Mouse (Mus musculus) stomach, embryonic 15.5 days (tissue): ENCODE measurements at regions not wholly inside any gene's neighbourhood (a gene's known extent, or its start where the extent isn't known, plus 50 kb on each side); places are given as distances from the start of the nearest gene placed in this dataset.

Experiments used
- ATAC-seq: fragments of 200-750 bp; cut with Nextera tagmentation; 2 replicates; pipeline ENCODE4 v1.8.0; 2017; ENCODE audit warnings: low read depth, moderate number of reproducible peaks, moderate TSS enrichment; ENCODE audit not compliant: insufficient read depth, low FRiP score
- H3K27ac ChIP-seq: fragments of 300-500 bp; sonication (generic); 2 replicates; pipeline ENCODE4 v1.5.1; 2015; ENCODE audit warnings: mild to moderate bottlenecking, inconsistent platforms
- H3K27me3 ChIP-seq: fragments of 300-500 bp; sonication (generic); replicated peaks from 2 replicates; pipeline ENCODE4 v1.6.1; 2015; ENCODE audit warnings: inconsistent platforms
- H3K36me3 ChIP-seq: fragments of 300-500 bp; sonication (generic); 2 replicates; pipeline ENCODE4 v1.6.1; 2015; ENCODE audit warnings: inconsistent platforms
- H3K4me1 ChIP-seq: fragments of 300-500 bp; sonication (generic); 2 replicates; pipeline ENCODE4 v1.6.1; 2015; ENCODE audit warnings: inconsistent platforms
- H3K4me2 ChIP-seq: fragments of 300-500 bp; sonication (generic); 2 replicates; pipeline ENCODE4 v1.6.1; 2015; ENCODE audit warnings: mild to moderate bottlenecking, inconsistent platforms
- H3K4me3 ChIP-seq: fragments of 300-500 bp; sonication (generic); replicated peaks from 2 replicates; pipeline ENCODE4 v1.5.1; 2015; ENCODE audit warnings: inconsistent platforms
- H3K9ac ChIP-seq: fragments of 300-500 bp; sonication (generic); 2 replicates; pipeline ENCODE4 v1.6.1; 2015; ENCODE audit warnings: inconsistent platforms
- H3K9me3 ChIP-seq: fragments of 300-500 bp; sonication (generic); 2 replicates; pipeline ENCODE4 v1.6.1; 2016; ENCODE audit warnings: inconsistent platforms
- WGBS: fragments of 180-500 bp; shearing (Covaris S2); methylation state at CpG from one replicate; pipeline ENCODE4 v1.1.7; 2015; 5-methylcytosine and 5-hydroxymethylcytosine counted together

DNA sequence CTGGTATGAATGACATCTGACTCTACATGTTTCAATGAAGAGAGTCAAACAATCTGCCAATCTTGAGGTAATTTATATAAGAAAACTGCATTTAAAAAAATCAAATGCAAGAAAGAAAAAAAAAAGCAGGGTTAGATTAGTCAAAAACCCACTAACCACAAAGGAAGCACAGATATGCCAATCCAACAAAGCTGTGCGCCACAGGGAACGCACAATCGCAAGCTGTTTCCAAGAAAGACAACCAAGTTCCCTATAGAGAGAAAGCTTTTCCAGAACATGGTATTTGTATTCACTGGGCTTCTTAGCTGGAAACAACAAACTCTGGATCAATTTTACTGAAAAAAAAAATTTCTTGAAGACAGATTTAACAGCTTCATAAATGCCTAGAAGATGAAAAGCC, 267.0 kb downstream of the Pik3r1 start:
- H3K4me1 ChIP-seq: no peaks in the 10 kb centered on the region
- no peak overlapping the region for H3K4me3 ChIP-seq
- no peaks in the 10 kb centered on the region for H3K9me3 ChIP-seq
- H3K4me2 ChIP-seq: no peak overlapping the region
- H3K27me3 ChIP-seq: no peaks in the 10 kb centered on the region
- no peak for ATAC-seq
- no peak overlapping the region for H3K27ac ChIP-seq
- H3K36me3 ChIP-seq: no peaks in the 10 kb centered on the region
- no peak overlapping the region for H3K9ac ChIP-seq
- WGBS: 90% methylated on average over 3 of the region's 3 CpGs

DNA sequence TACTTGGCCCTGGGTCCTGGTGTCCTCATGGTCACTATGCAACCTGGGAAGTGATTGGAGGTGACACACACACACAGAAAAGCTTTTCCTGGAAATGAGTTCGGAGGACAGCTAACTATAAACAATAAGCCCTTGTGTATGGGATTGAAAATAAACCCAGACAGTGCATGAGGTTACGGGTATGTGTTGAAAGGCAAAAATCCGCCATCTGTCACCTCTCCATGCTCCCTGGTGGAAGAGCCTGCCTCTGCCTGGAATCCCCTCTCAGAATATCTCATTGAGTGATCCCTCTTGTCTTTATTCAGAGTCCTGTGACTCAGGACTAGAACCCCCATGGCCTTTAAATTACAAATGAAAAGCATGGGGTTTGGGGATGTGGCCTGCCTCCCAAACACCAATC, 276.2 kb downstream of the Pik3r1 start:
- H3K4me3 ChIP-seq: no peak overlapping the region
- no peaks in the 10 kb centered on the region for H3K36me3 ChIP-seq
- H3K4me1 ChIP-seq: no peaks in the 10 kb centered on the region
- no peak overlapping the region for H3K9ac ChIP-seq
- ATAC-seq: no peak
- H3K9me3 ChIP-seq: no peaks in the 10 kb centered on the region
- H3K27me3 ChIP-seq: no peaks in the 10 kb centered on the region
- H3K27ac ChIP-seq: no peak overlapping the region
- 43% methylated on average over 3 of the region's 3 CpGs for WGBS
- no peak overlapping the region for H3K4me2 ChIP-seq

DNA sequence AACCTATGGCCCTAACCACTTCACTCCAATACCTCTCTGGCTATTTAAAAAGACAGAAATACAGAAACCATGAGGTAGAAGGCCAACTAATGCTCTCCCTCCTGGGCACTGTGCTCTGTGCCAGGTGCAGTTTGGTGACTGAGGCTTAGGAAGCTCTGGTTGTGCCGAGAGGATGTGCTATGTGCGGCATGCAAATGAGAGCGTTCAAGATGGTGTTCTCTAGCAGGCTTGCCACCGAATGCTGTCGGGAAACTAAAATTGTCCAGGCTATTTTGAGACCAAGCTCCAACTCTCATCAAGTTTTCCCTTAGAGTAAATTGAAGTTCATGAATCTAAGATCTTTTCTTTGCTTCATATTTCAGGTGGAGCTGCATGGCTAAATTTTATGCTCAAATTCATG, 277.1 kb downstream of the Pik3r1 start:
- ATAC-seq: no peak
- Histone ChIP-seq H3K4me3 (no peak overlapping the region), H3K9me3 (no peaks in the 10 kb centered on the region), H3K4me1 (no peaks in the 10 kb centered on the region), H3K9ac (no peak overlapping the region), H3K4me2 (no peak overlapping the region), H3K27ac (no peak overlapping the region), H3K36me3 (no peaks in the 10 kb centered on the region), H3K27me3 (no peaks in the 10 kb centered on the region)
- WGBS: 86% methylated on average over 5 of the region's 5 CpGs

DNA sequence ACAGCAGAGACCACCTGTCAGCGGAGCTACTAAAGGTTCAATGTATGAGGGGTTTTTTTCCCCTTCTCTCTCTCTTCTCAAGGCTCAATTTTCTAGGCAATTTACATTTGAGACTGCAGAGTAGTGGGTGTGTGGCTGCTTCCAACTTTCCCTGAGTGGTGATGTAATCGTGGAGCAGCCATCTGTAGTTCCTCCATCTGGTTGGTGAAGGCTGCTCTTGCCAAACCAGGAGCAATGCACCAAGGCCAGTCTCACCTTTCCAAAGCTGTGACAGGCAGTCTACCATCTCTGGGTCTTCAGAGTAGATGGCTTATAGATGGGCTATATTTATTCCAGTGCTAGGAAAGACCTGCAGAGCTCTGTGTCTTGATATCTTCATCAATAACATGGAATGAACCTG, 280.4 kb downstream of the Pik3r1 start:
- no peak for ATAC-seq

DNA sequence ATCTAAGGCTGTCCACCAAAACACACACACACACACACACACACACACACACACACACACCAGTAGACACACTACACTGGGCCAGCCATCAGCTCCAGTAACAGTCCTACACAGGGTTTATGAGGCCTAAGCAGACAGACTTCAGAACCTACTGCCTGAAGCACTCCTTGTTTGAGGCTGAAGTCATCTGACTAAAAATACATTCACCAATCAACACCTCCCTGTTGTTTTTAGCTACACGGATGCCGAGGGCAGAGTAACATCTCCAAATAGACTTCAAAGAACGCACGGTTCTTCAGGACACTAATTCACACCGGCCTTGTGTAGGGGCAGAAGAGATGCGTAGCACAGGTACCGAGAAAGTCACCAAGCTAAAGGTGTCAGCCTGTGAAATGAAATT, 282.2 kb downstream of the Pik3r1 start:
- no peak overlapping the region for H3K27ac ChIP-seq
- H3K4me1 ChIP-seq: no peaks in the 10 kb centered on the region
- no peak overlapping the region for H3K4me2 ChIP-seq
- H3K4me3 ChIP-seq: no peak overlapping the region
- no peaks in the 10 kb centered on the region for H3K27me3 ChIP-seq
- no peaks in the 10 kb centered on the region for H3K9me3 ChIP-seq
- WGBS: 91% methylated on average over 7 of the region's 7 CpGs
- H3K9ac ChIP-seq: no peak overlapping the region
- H3K36me3 ChIP-seq: no peaks in the 10 kb centered on the region
- ATAC-seq: no peak

More for the DNA sequence above, 280.4 kb downstream of the Pik3r1 start:
- no peak overlapping the region for H3K4me3 ChIP-seq
- H3K27ac ChIP-seq: no peak overlapping the region
- no peak overlapping the region for H3K9ac ChIP-seq
- H3K4me1 ChIP-seq: no peaks in the 10 kb centered on the region
- H3K9me3 ChIP-seq: no peaks in the 10 kb centered on the region
- H3K27me3 ChIP-seq: no peaks in the 10 kb centered on the region
- WGBS: 82% methylated on average over 2 of the region's 2 CpGs
- no peak overlapping the region for H3K4me2 ChIP-seq
- no peaks in the 10 kb centered on the region for H3K36me3 ChIP-seq

DNA sequence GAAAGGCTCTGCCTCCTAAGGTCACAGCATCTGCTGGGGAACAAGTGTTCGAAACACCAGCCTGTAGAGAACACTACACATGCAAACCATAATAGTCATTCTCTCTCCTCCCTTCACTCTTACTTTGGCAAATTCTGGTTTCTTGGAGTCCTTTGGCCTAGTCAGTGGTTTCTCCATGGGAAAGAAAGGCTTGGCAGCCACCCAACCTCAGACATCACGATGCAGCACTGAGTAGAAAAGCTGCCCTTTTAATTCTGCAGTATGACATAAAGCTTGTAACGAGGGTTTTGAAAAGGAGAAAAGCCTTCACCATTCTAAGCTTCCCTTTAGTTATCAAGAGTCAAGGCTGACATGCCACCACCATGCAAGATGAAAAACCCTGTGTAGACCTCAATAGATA, 284.2 kb downstream of the Pik3r1 start:
- Histone ChIP-seq H3K27me3 (no peaks in the 10 kb centered on the region), H3K36me3 (no peaks in the 10 kb centered on the region), H3K4me1 (no peaks in the 10 kb centered on the region), H3K4me3 (no peak overlapping the region), H3K9ac (no peak overlapping the region), H3K27ac (no peak overlapping the region), H3K9me3 (no peaks in the 10 kb centered on the region), H3K4me2 (no peak overlapping the region)
- 66% methylated on average over 3 of the region's 3 CpGs for WGBS
- ATAC-seq: no peak

DNA sequence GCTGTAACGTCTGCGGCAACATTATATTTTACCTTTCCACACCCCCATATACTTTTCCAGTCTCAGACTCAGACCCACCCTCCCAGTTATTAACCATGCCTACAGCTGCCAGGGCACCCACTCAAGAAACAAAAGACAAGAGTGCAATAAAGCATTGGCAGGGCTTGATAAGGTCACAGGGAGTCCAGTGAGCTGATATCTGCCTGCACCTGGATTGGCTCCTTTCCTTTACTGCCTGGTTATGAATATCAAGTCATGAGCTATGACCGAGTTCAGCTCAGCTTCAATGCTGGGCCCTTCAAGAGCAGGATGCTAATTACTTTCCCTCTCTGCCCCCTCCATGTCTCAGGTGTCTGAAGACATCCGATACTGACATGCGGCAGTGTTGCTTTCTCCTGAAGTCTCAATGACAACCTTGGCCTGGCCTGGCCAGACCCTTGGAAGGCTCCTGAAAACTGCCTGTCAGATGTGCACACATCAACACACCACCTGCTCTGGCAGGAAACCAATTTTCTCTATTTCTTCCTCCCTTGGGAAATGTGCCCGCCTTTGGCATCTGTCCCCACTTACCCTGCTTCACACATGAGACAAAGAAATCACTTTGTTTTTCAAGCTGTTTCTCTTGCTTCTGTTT, 286.3 kb downstream of the Pik3r1 start:
- no peaks in the 10 kb centered on the region for H3K36me3 ChIP-seq
- H3K4me1 ChIP-seq: no peaks in the 10 kb centered on the region
- no peaks in the 10 kb centered on the region for H3K9me3 ChIP-seq
- H3K27me3 ChIP-seq: no peaks in the 10 kb centered on the region
- H3K9ac ChIP-seq: no peak overlapping the region
- peak; percentile 47; the same call in 1 of the 2 replicates for ATAC-seq
- 75% methylated on average over 6 of the region's 6 CpGs for WGBS
- no peak overlapping the region for H3K4me2 ChIP-seq
- no peak overlapping the region for H3K27ac ChIP-seq
- no peak overlapping the region for H3K4me3 ChIP-seq

DNA sequence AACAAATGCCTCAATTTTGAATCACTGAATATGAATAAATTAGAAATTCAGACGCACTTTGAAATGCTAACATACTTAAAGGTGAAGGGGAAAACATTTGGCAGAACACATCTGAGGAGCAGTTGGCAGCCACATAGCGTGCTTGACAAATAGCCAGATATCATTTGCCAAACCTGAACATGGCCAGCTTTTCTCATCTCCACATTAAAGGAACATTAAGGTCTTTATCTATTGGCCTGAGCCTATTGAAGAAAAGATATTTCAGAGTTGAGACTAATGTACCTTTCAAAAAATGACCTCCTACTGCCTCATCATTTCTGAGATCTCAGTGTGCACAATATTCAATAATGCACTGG, 288.7 kb downstream of the Pik3r1 start:
- Histone ChIP-seq H3K36me3 (no peaks in the 10 kb centered on the region), H3K27me3 (no peaks in the 10 kb centered on the region), H3K4me3 (no peak overlapping the region), H3K9me3 (no peaks in the 10 kb centered on the region), H3K4me1 (no peaks in the 10 kb centered on the region), H3K9ac (no peak overlapping the region), H3K27ac (peak overlapping the region; percentile 78; the same call in 1 of the 2 replicates), H3K4me2 (no peak overlapping the region)
- WGBS: 65% methylated on average over 2 of the region's 2 CpGs
- no peak for ATAC-seq

DNA sequence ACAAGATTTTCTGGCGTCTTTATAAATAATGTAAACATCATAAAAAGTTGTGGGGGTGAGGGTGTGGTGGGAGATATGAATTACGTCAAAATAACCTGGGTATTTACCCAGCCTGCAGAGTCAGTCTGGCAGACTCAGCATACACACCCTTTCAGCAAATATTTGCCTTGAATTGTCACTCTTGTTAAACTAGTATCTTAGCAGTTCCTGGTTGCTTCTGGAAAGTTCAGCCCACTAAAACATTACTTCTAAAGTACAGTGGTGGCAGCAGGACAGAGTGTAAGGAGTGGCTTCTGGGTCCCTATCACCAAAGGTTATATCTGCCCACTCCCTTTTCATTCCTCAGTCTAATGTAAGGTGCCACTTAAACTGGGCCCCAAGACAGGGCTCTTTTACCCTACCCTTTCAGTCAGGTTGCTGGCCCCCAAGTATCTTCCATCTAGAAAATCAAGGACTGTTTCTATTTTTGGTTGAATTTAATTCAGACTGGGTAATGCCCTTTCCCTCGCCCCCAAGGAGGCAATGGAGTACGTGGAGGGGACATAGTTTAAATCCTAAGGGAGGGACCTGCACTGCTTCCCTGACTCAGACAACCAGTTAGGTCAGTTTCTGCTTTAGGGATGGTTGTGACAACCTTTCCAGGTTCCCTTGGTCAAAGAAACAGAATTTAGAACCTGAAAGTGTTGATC, 289.3 kb downstream of the Pik3r1 start:
- H3K9ac ChIP-seq: no peak overlapping the region
- peak overlapping the region; percentile 78 for H3K27ac ChIP-seq
- peak; percentile 80 for ATAC-seq
- H3K27me3 ChIP-seq: no peaks in the 10 kb centered on the region
- no peak overlapping the region for H3K4me3 ChIP-seq
- H3K9me3 ChIP-seq: no peaks in the 10 kb centered on the region
- no peaks in the 10 kb centered on the region for H3K4me1 ChIP-seq
- WGBS: 42% methylated on average over 4 of the region's 4 CpGs
- H3K4me2 ChIP-seq: no peak overlapping the region
- no peaks in the 10 kb centered on the region for H3K36me3 ChIP-seq

DNA sequence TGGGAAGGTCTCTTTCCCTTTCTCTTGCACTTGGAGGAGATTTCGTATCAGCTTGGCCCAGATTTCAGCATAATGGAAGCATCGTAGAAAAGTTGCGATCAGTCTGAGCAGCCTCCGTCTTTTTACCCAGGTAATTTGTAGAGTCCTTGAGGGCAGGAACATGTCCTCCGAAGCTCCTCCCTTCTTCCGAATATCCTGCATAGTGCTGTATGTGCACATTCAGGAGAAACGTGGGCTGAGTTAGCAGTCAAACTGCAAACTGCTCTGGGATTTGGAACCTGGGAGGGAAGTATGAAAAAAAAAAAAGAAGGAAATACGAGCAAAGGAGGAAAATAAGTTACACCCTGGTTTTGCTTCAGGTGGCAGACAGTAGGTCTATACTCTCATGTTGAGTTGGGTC, 294.7 kb downstream of the Pik3r1 start:
- H3K4me1 ChIP-seq: no peaks in the 10 kb centered on the region
- H3K9me3 ChIP-seq: no peaks in the 10 kb centered on the region
- 87% methylated on average over 8 of the region's 8 CpGs for WGBS
- no peak overlapping the region for H3K27ac ChIP-seq
- H3K4me2 ChIP-seq: no peak overlapping the region
- no peak overlapping the region for H3K4me3 ChIP-seq
- H3K9ac ChIP-seq: no peak overlapping the region
- H3K27me3 ChIP-seq: no peaks in the 10 kb centered on the region
- ATAC-seq: no peak
- H3K36me3 ChIP-seq: no peaks in the 10 kb centered on the region

DNA sequence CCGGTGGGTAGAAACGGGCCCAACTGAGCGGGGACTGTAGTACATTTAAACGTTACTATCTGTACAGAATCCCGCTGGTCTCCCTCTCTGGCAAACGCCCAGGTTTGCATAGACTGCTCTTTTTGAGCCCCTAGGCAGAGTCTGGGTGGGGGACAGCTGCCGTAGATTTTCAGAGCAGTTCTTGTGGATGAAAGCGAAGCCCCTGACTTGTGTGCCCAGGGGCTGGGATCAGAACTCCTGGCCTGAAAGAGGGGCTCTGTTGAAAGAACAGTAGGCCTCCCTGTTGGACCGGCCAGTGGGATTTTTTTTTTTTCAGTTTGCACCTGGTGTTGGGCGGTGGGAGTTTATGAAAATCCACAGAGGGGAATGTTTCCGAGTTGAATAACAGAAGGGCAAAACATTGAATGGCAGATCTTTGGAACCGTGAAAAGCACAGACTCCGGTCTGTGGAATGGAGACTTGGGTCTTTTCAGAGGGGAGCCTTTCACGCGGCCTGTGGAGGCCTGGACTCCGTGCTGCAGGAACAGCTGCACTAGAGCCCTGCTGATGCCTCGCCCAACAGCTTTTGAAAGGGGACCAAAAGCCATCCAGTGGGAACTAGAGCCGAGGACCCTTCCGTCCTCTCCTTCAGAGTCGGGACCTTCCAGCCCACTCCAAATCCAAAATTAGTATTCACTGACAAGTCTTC, 297.3 kb downstream of the Pik3r1 start:
- Histone ChIP-seq H3K27ac (no peak overlapping the region), H3K27me3 (no peaks in the 10 kb centered on the region), H3K4me2 (no peak overlapping the region), H3K4me3 (no peak overlapping the region), H3K9me3 (no peaks in the 10 kb centered on the region), H3K36me3 (no peaks in the 10 kb centered on the region), H3K4me1 (no peaks in the 10 kb centered on the region), H3K9ac (no peak overlapping the region)
- no peak for ATAC-seq
- 75% methylated on average over 20 of the region's 20 CpGs for WGBS

DNA sequence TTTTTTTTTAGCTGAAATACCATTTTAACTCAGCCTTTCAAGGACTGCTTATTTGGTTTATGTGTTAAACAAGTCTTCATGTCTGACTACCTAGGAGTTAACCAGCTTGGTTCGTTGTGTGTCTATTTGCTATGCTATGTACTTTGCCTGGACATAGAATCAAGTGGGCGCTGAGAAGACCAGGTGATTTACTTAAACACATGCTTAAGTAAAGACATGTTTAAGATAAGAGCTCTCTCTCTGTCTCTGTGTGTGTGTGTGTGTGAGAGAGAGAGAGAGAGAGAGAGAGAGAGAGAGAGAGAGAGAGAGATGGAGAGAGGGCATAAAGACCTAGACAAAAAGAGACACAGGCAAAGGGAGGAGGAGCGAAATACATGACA, 302.3 kb downstream of the Pik3r1 start:
- WGBS: 57% methylated on average over 3 of the region's 3 CpGs
- H3K4me3 ChIP-seq: no peak overlapping the region
- H3K4me1 ChIP-seq: no peaks in the 10 kb centered on the region
- no peak overlapping the region for H3K9ac ChIP-seq
- ATAC-seq: no peak
- no peaks in the 10 kb centered on the region for H3K9me3 ChIP-seq
- H3K4me2 ChIP-seq: no peak overlapping the region
- H3K27me3 ChIP-seq: no peaks in the 10 kb centered on the region
- no peaks in the 10 kb centered on the region for H3K36me3 ChIP-seq
- no peak overlapping the region for H3K27ac ChIP-seq
